Mouse (Mus musculus): Measurements from ENCODE around the gene Olfr149. TPM values are rescaled to one million over a fixed set of nuclear protein-coding genes. Genes with fewer than 3 reads are reported as not detected.

Olfr149 gene
- polyA plus RNA-seq, 1 experiment from 2014 or later: 0.05 TPM

DNA sequence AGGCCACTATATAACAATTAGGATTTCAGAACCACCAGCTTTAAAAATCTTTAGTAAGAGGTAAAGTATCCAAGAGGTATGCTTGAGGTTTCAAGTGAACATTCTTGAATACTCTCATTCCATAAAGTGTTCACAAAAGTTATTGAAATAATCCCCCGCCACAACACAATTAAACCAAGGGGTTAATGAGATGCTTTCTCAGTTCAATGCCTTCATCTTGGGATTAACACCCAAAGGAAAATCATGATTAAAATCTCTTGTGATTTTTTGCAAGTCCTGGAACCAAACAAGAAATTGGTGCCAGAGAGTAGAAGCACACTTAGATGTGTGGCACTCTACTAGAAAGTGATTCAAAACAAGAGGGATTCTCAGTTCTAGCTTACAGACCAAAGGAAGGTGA lies 40.0 kb downstream of the Olfr149 start, which contains the start of gene Olfr963:
Gene Olfr963, plus strand, starts transcription at position 301 of the 400 bp plus-strand sequence.
- no peaks in the 10 kb centered on the region for H3K36me3 ChIP-seq
- ATAC-seq (ENCODE audit: insufficient number of reproducible peaks, low FRiP score, low TSS enrichment, low read depth): no peak
- no peaks in the 10 kb centered on the region for H3K9me3 ChIP-seq (replicated peaks)
- no peak within 1 kb of the TSS for H3K9ac ChIP-seq
- H3K4me2 ChIP-seq (replicated peaks): no peak within 1 kb of the TSS
- 86% methylated on average over 1 of the region's 1 CpGs for WGBS
- no peaks in the 10 kb centered on the region for H3K27me3 ChIP-seq
- H3K27ac ChIP-seq (replicated peaks): no peak within 1 kb of the TSS
- no peak within 1 kb of the TSS for H3K4me3 ChIP-seq (replicated peaks)
- no peaks in the 10 kb centered on the region for H3K4me1 ChIP-seq

DNA sequence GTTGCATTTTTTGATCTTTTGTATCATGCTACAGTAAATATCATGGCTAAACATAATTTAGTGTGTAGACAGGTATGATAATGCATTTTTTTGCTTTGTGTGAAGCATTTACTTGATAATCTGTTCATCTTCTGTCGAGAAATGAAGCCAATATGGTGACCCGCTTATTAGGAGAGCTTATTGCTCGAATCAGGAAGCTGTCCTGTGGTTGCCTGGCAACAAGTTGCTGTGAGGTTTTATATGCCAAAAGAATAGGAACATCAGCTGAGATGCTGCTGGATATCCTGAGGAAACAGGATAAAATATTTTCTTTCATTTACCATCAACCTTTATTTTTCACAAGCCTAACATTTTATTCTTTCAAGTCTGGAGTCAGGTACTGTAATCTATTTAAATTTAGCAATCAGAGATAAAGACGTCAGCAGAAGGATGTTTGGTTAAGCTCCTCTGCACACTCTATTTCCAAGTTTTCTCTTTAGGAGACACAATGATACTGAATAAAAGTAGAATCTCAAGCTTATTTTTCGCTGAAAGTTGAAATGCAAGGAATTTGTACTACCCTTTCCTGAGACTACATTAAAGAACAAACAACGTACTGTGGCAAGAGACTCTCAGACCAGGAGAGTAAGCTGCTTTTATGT lies 52.0 kb downstream of the Olfr149 start:
- H3K4me3 ChIP-seq (replicated peaks): no peak overlapping the region
- no peaks in the 10 kb centered on the region for H3K36me3 ChIP-seq
- H3K27me3 ChIP-seq: no peaks in the 10 kb centered on the region
- H3K4me1 ChIP-seq: no peaks in the 10 kb centered on the region
- no peak for ATAC-seq (ENCODE audit: insufficient number of reproducible peaks, low FRiP score, low TSS enrichment, low read depth)
- 67% methylated on average over 6 of the region's 6 CpGs for WGBS
- H3K9ac ChIP-seq: no peak overlapping the region
- no peak overlapping the region for H3K4me2 ChIP-seq (replicated peaks)
- H3K9me3 ChIP-seq (replicated peaks): no peaks in the 10 kb centered on the region
- H3K27ac ChIP-seq (replicated peaks): no peak overlapping the region

Other genes with a start within 250 kb of the Olfr149 start
- not detected in 2 replicates for gene Olfr955, start 235.2 kb downstream of the Olfr149 start, polyA plus RNA-seq (2015; fragmentation: Nextera tagmentation; extraction: Ambion mirVana)
- gene Olfr44, start 213.1 kb downstream of the Olfr149 start, polyA plus RNA-seq (2015; fragmentation: Nextera tagmentation; extraction: Ambion mirVana): not detected in 2 replicates
- gene Olfr957, start 191.3 kb downstream of the Olfr149 start, polyA plus RNA-seq (2015; fragmentation: Nextera tagmentation; extraction: Ambion mirVana): 0.40 and 0.59 TPM in 2 replicates
- gene Olfr958, start 153.1 kb downstream of the Olfr149 start, polyA plus RNA-seq (2015; fragmentation: Nextera tagmentation; extraction: Ambion mirVana): 0.04 TPM in 1 of 2 replicates, not detected in the other
- gene Olfr959, start 131.5 kb downstream of the Olfr149 start, polyA plus RNA-seq (2015; fragmentation: Nextera tagmentation; extraction: Ambion mirVana): 0.14 and 0.19 TPM in 2 replicates
- 87.5 and 106 TPM in 2 replicates for gene AW551984, start 102.7 kb downstream of the Olfr149 start, polyA plus RNA-seq (2015; fragmentation: Nextera tagmentation; extraction: Ambion mirVana)
- not detected in 2 replicates for gene Olfr148, start 96.5 kb downstream of the Olfr149 start, polyA plus RNA-seq (2015; fragmentation: Nextera tagmentation; extraction: Ambion mirVana)
- gene Olfr960, start 85.7 kb downstream of the Olfr149 start, polyA plus RNA-seq (2015; fragmentation: Nextera tagmentation; extraction: Ambion mirVana): not detected in 2 replicates
- 0.09 and 0.32 TPM in 2 replicates for gene Olfr961, start 62.0 kb downstream of the Olfr149 start, polyA plus RNA-seq (2015; fragmentation: Nextera tagmentation; extraction: Ambion mirVana)
- gene Olfr963, start 39.9 kb downstream of the Olfr149 start, polyA plus RNA-seq (2015; fragmentation: Nextera tagmentation; extraction: Ambion mirVana): 0.09 TPM in 1 of 2 replicates, not detected in the other
- gene Olfr965, start 4.2 kb upstream of the Olfr149 start, polyA plus RNA-seq (2015; fragmentation: Nextera tagmentation; extraction: Ambion mirVana): not detected in 2 replicates
- not detected in 2 replicates for gene Olfr150, start 23.9 kb upstream of the Olfr149 start, polyA plus RNA-seq (2015; fragmentation: Nextera tagmentation; extraction: Ambion mirVana)
- gene Olfr967, start 39.1 kb upstream of the Olfr149 start, polyA plus RNA-seq (2015; fragmentation: Nextera tagmentation; extraction: Ambion mirVana): not detected in 2 replicates
- gene Olfr968, start 76.1 kb upstream of the Olfr149 start, polyA plus RNA-seq (2015; fragmentation: Nextera tagmentation; extraction: Ambion mirVana): not detected in 2 replicates
- gene Olfr969, start 83.8 kb upstream of the Olfr149 start, polyA plus RNA-seq (2015; fragmentation: Nextera tagmentation; extraction: Ambion mirVana): 0.23 and 0.24 TPM in 2 replicates
- 0.12 TPM in 1 of 2 replicates, not detected in the other for gene Olfr970, start 101.7 kb upstream of the Olfr149 start, polyA plus RNA-seq (2015; fragmentation: Nextera tagmentation; extraction: Ambion mirVana)
- gene Olfr971, start 129.8 kb upstream of the Olfr149 start, polyA plus RNA-seq (2015; fragmentation: Nextera tagmentation; extraction: Ambion mirVana): not detected in 2 replicates
- gene Olfr972, start 159.3 kb upstream of the Olfr149 start, polyA plus RNA-seq (2015; fragmentation: Nextera tagmentation; extraction: Ambion mirVana): 0.12 and 0.19 TPM in 2 replicates
- not detected in 2 replicates for gene Olfr229, start 200.2 kb upstream of the Olfr149 start, polyA plus RNA-seq (2015; fragmentation: Nextera tagmentation; extraction: Ambion mirVana)
- gene Olfr974, start 230.4 kb upstream of the Olfr149 start, polyA plus RNA-seq (2015; fragmentation: Nextera tagmentation; extraction: Ambion mirVana): 0.20 TPM in 1 of 2 replicates, not detected in the other
- 0.05 TPM in 1 of 2 replicates, not detected in the other for gene Olfr975, start 244.9 kb upstream of the Olfr149 start, polyA plus RNA-seq (2015; fragmentation: Nextera tagmentation; extraction: Ambion mirVana)

All from embryonic facial prominence, embryonic 15.5 days (tissue).